In genomic region chr14:17659686-17660328, GRCm38 (mm10) we compare ENCODE assay signal across 8 mouse cellular contexts. TPM values are rescaled to one million over a fixed set of nuclear protein-coding genes. Genes with fewer than 3 reads are reported as not detected.
DNase-seq lines count a peak whose midpoint lies in the region; ATAC-seq lines count a peak whose summit lies in the region.

Thrb (plus strand) TSS chr14:17660261.

- DNase-seq in ovary, adult 18-20 months (ENCODE audit: low spot score) = peak; percentile 8
- DNase-seq in ovary, postnatal 10 days (ENCODE audit: low spot score) = no peak
- peak; percentile 23 for DNase-seq in cerebellum, adult 8-10 months
- DNase-seq in gastrocnemius, adult 8-10 months (ENCODE audit: low spot score in 2 of 2) = peak in 1 of 2 experiments; percentile 33
- peak in 1 of 2 experiments; percentile 16 for DNase-seq in layer of hippocampus, postnatal 36 days
- DNase-seq in lung, postnatal 25 days (ENCODE audit: low spot score) = peak; percentile 15
- DNase-seq in right cerebral cortex, postnatal 10 days (ENCODE audit: low spot score in 2 of 2) = peak; percentile 33 to 47

- H3K9me3 ChIP-seq in hindbrain, embryonic 16.5 days (ENCODE audit: control insufficient read depth, low read length) = no peaks in the 10 kb centered on the region

- H3K4me2 ChIP-seq in hindbrain, embryonic 16.5 days (ENCODE audit: low read length) = peak within 1 kb of the TSS; percentile 96

- H3K4me3 ChIP-seq in hindbrain, embryonic 16.5 days (ENCODE audit: low read length) = peak within 1 kb of the TSS; percentile 64

- peaks cover 8% of the 10 kb centered on the region for H3K27me3 ChIP-seq in hindbrain, embryonic 16.5 days (replicated peaks; ENCODE audit: control insufficient read depth, insufficient read depth, low read length)

- H3K36me3 ChIP-seq in hindbrain, embryonic 16.5 days (ENCODE audit: control insufficient read depth, insufficient read depth, low read length) = no peaks in the 10 kb centered on the region

- 1% methylated on average over 23 of the region's 23 CpGs for WGBS in hindbrain, embryonic 16.5 days

- ATAC-seq in hindbrain, embryonic 16.5 days = no peak; the same call in none of the 2 replicates

- peak within 1 kb of the TSS; percentile 51; the same call in 1 of the 2 replicates for H3K27ac ChIP-seq in hindbrain, embryonic 16.5 days (ENCODE audit: low read depth, low read length)

- H3K9ac ChIP-seq in hindbrain, embryonic 16.5 days (ENCODE audit: low read depth, low read length) = peak within 1 kb of the TSS; percentile 75

- H3K4me1 ChIP-seq in hindbrain, embryonic 16.5 days (ENCODE audit: control insufficient read depth, insufficient read depth, low read depth, low read length) = peaks cover 16% of the 10 kb centered on the region

RNA-seq across cellular contexts. Expression of gene Thrb, which starts in this region (rescaled TPM):
- total RNA-seq in gastrocnemius, adult 8-10 months (2022) = 10 to 100 TPM; 29.1 to 31.3 (median 30.4) TPM
- 2.2 and 3.0 TPM in 2 replicates for polyA plus RNA-seq in hindbrain, embryonic 16.5 days (2015; fragmentation: Nextera tagmentation; extraction: Ambion mirVana)
- total RNA-seq in layer of hippocampus, postnatal 36 days (2021) = 10 to 100 TPM; 41.4 to 42.7 TPM
